Mouse (Mus musculus) c-Kit-positive CD71-positive TER-119-negative erythroid progenitor cells, embryonic 14.5 days (primary cell): Measurements from ENCODE around the gene Them4.
"Not testable (repeated sequence)": the region's sequence is repeated elsewhere in the genome, so short reads cannot be mapped to it uniquely, and the experiment has no call there.

Source experiments
- DNase-seq: peaks from one replicate; pipeline ENCODE4 v3.0.0-alpha.2; 2013; ENCODE audit warnings: low read depth

Them4 gene

GRCm38 (mm10) chr3:94309633-94310363, at the start of gene Them4:
Gene Them4 (plus strand): TSS chr3:94310089.
- peak; percentile 81 for DNase-seq

GRCm38 (mm10) chr3:94260598-94260997, 49.3 kb upstream of the Them4 start:
- DNase-seq: no peak

GRCm38 (mm10) chr3:94263736-94264135, 46.2 kb upstream of the Them4 start, which contains the start of gene Gm4778:
Gene Gm4778 (plus strand): TSS chr3:94264036.
- not testable (repeated sequence) for DNase-seq

- no peak for DNase-seq
Measured at GRCm38 (mm10) chr3:94275991-94276390, 33.9 kb upstream of the Them4 start.

- no peak for DNase-seq
Measured at GRCm38 (mm10) chr3:94305457-94305856, 4.4 kb upstream of the Them4 start.

- no peak for DNase-seq
Measured at GRCm38 (mm10) chr3:94306975-94307374, 2.9 kb upstream of the Them4 start.

GRCm38 (mm10) chr3:94310491-94310890, 602 bp downstream of the Them4 start:
- no peak for DNase-seq

GRCm38 (mm10) chr3:94310911-94311310, 1.0 kb downstream of the Them4 start:
- no peak for DNase-seq

- DNase-seq: no peak
Measured at GRCm38 (mm10) chr3:94311376-94311775, 1.5 kb downstream of the Them4 start.

- no peak for DNase-seq
Measured at GRCm38 (mm10) chr3:94328681-94329080, 18.8 kb downstream of the Them4 start.

GRCm38 (mm10) chr3:94334442-94334841, 24.6 kb downstream of the Them4 start:
- no peak for DNase-seq

GRCm38 (mm10) chr3:94338522-94338921, 28.6 kb downstream of the Them4 start:
- DNase-seq: no peak

GRCm38 (mm10) chr3:94341959-94342422, 32.1 kb downstream of the Them4 start, which contains the start of gene Them5:
Gene Them5 (plus strand): TSS chr3:94342099.
- no peak for DNase-seq

GRCm38 (mm10) chr3:94342552-94342951, 32.7 kb downstream of the Them4 start:
- DNase-seq: no peak

- no peak for DNase-seq
Measured at GRCm38 (mm10) chr3:94344182-94344581, 34.3 kb downstream of the Them4 start.

GRCm38 (mm10) chr3:94344897-94345296, 35.0 kb downstream of the Them4 start:
- DNase-seq: no peak

GRCm38 (mm10) chr3:94348146-94348545, 38.3 kb downstream of the Them4 start:
- no peak for DNase-seq

GRCm38 (mm10) chr3:94360812-94361211, 50.9 kb downstream of the Them4 start:
- no peak for DNase-seq

GRCm38 (mm10) chr3:94362138-94362537, 52.2 kb downstream of the Them4 start, which contains the start of gene C2cd4d:
Gene C2cd4d (plus strand): TSS chr3:94362438.
- no peak for DNase-seq

GRCm38 (mm10) chr3:94363291-94364153, 53.6 kb downstream of the Them4 start:
- no peak for DNase-seq

- DNase-seq: no peak
Measured at GRCm38 (mm10) chr3:94364154-94364526, 54.3 kb downstream of the Them4 start.

- peak; percentile 48 for DNase-seq
Measured at GRCm38 (mm10) chr3:94366761-94367160, 56.9 kb downstream of the Them4 start.

GRCm38 (mm10) chr3:94367511-94367910, 57.6 kb downstream of the Them4 start:
- no peak for DNase-seq
